Mouse (Mus musculus) limb, embryonic 11.5 days (tissue): ENCODE data around the gene Eed. TPM values are rescaled to one million over a fixed set of nuclear protein-coding genes. Genes with fewer than 3 reads are reported as not detected.

ENCODE experiments used
- ATAC-seq: fragments of 200-750 bp; cut with Nextera tagmentation; 2 replicates; pipeline ENCODE4 v1.8.0; 2017; ENCODE audit warnings: low read depth; ENCODE audit not compliant: insufficient number of reproducible peaks, low FRiP score, low TSS enrichment
- DNase-seq: peaks from one replicate; pipeline ENCODE4 v3.0.0-alpha.2; 2015; ENCODE audit warnings: low spot score
- H3K27ac ChIP-seq: fragments of 300-500 bp; sonication (generic); replicated peaks from 2 replicates; pipeline ENCODE4 v1.5.1; 2014; ENCODE audit warnings: low read depth, mild to moderate bottlenecking, low read length
- H3K27me3 ChIP-seq: fragments of 300-500 bp; sonication (generic); 2 replicates; pipeline ENCODE4 v1.6.1; 2014; ENCODE audit warnings: mild to moderate bottlenecking, low read length, mixed read lengths; ENCODE audit not compliant: control insufficient read depth, insufficient read depth
- H3K36me3 ChIP-seq: fragments of 300-500 bp; sonication (generic); 2 replicates; pipeline ENCODE4 v1.6.1; 2014; ENCODE audit warnings: mild to moderate bottlenecking, low read length, moderate library complexity, mixed read lengths; ENCODE audit not compliant: control insufficient read depth, insufficient read depth
- H3K4me1 ChIP-seq: fragments of 300-500 bp; sonication (generic); 2 replicates; pipeline ENCODE4 v1.6.1; 2014; ENCODE audit warnings: low read length, mixed read lengths; ENCODE audit not compliant: control insufficient read depth, insufficient read depth
- H3K4me2 ChIP-seq: fragments of 300-500 bp; sonication (generic); 2 replicates; pipeline ENCODE4 v1.6.1; 2014; ENCODE audit warnings: low read depth, mild to moderate bottlenecking, moderate library complexity; ENCODE audit not compliant: severe bottlenecking
- H3K4me3 ChIP-seq: fragments of 300-500 bp; sonication (generic); 2 replicates; pipeline ENCODE4 v1.5.1; 2014; ENCODE audit warnings: low read depth, low read length
- H3K9ac ChIP-seq: fragments of 300-500 bp; sonication (generic); 2 replicates; pipeline ENCODE4 v1.6.1; 2014; ENCODE audit warnings: mild to moderate bottlenecking, low read length
- H3K9me3 ChIP-seq: fragments of 300-500 bp; sonication (generic); 2 replicates; pipeline ENCODE4 v1.6.1; 2016; ENCODE audit warnings: low read length; ENCODE audit not compliant: control insufficient read depth
- WGBS: fragments of 180-500 bp; shearing (Covaris S2); extraction: QIAGEN DNeasy Blood & Tissue Kit; methylation state at CpG from one replicate; pipeline ENCODE4 v1.1.7; 2014; 5-methylcytosine and 5-hydroxymethylcytosine counted together
- polyA plus RNA-seq: library from polyadenylated mRNA; unstranded; fragments of >200 nt; fragmentation: Nextera tagmentation; extraction: Ambion mirVana; gene quantifications from 2 replicates; pipeline ENCODE4 v1.2.1, GENCODE M21; 2014

The Eed gene
- polyA plus RNA-seq, 1 experiment from 2014 or later, result 93.3 TPM

DNA sequence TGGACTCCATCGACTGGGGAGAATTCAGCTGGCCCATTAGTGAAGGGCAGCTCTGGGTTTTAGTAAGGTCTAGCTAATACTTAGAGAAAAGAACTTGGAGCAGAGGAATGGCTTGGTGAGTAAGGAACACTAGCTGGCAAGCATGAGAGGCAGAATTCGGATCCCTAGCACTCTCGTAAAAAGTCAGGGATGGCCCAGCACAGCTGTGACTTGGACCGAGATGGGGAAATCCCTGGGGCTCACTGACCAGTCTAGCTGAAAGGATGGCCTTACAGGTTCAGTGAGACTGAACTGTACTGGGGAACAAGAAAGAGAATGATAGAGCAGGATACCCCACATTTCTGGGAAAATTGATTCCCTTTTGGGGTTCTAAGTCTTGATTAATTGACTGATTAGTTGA, 71.1 kb downstream of the Eed start:
- Histone ChIP-seq H3K4me3 (no peak overlapping the region), H3K4me1 (no peaks in the 10 kb centered on the region), H3K4me2 (no peak overlapping the region), H3K27ac (no peak overlapping the region), H3K9me3 (no peaks in the 10 kb centered on the region), H3K9ac (no peak overlapping the region), H3K27me3 (no peaks in the 10 kb centered on the region), H3K36me3 (no peaks in the 10 kb centered on the region)
- WGBS, result 67% methylated on average over 4 of the region's 4 CpGs
- ATAC-seq, result no peak
- DNase-seq, result no peak

GRCm38 (mm10) chr7:89908899-89909621, 71.7 kb downstream of the Eed start:
- Histone ChIP-seq H3K4me2 (no peak overlapping the region), H3K9ac (no peak overlapping the region), H3K4me3 (no peak overlapping the region)

GRCm38 (mm10) chr7:89908421-89908820, 72.4 kb downstream of the Eed start:
- H3K27me3 ChIP-seq, result no peaks in the 10 kb centered on the region
- H3K36me3 ChIP-seq, result no peaks in the 10 kb centered on the region
- no peak overlapping the region for H3K9ac ChIP-seq
- no peak overlapping the region for H3K27ac ChIP-seq
- WGBS, result 9% methylated on average over 7 of the region's 7 CpGs
- ATAC-seq, result peak; percentile 72
- H3K4me3 ChIP-seq, result no peak overlapping the region
- H3K4me2 ChIP-seq, result no peak overlapping the region
- H3K9me3 ChIP-seq, result no peaks in the 10 kb centered on the region
- no peaks in the 10 kb centered on the region for H3K4me1 ChIP-seq
- peak; percentile 57 for DNase-seq

More at GRCm38 (mm10) chr7:89908899-89909621, 71.7 kb downstream of the Eed start:
- no peak for ATAC-seq
- Histone ChIP-seq H3K27ac (no peak overlapping the region), H3K9me3 (no peaks in the 10 kb centered on the region), H3K4me1 (no peaks in the 10 kb centered on the region), H3K36me3 (no peaks in the 10 kb centered on the region), H3K27me3 (no peaks in the 10 kb centered on the region)
- DNase-seq, result no peak
- 57% methylated on average over 20 of the region's 20 CpGs for WGBS

GRCm38 (mm10) chr7:89907950-89908349, 72.8 kb downstream of the Eed start:
- no peak overlapping the region for H3K4me2 ChIP-seq
- no peaks in the 10 kb centered on the region for H3K27me3 ChIP-seq
- H3K9ac ChIP-seq, result no peak overlapping the region
- H3K9me3 ChIP-seq, result no peaks in the 10 kb centered on the region
- peak; percentile 51; the same call in 1 of the 2 replicates for ATAC-seq
- H3K36me3 ChIP-seq, result no peaks in the 10 kb centered on the region
- DNase-seq, result peak; percentile 86
- no peak overlapping the region for H3K4me3 ChIP-seq
- 17% methylated on average over 8 of the region's 8 CpGs for WGBS
- H3K4me1 ChIP-seq, result no peaks in the 10 kb centered on the region
- H3K27ac ChIP-seq, result no peak overlapping the region

Other genes starting within 250 kb of the Eed start
- not detected in 2 replicates for gene Ccdc81, start 77.4 kb downstream of the Eed start, polyA plus RNA-seq
- gene Hikeshi, start 39.8 kb downstream of the Eed start, polyA plus RNA-seq, result 125 and 149 TPM in 2 replicates
- gene Picalm, start 149.2 kb upstream of the Eed start, polyA plus RNA-seq, result 34.0 and 35.4 TPM in 2 replicates